Mouse (Mus musculus) ES-E14 (cell line): ENCODE data around the gene Lyrm1.

ENCODE experiments used
- CHD2 ChIP-seq: IDR thresholded peaks from 2 replicates; pipeline ENCODE4 v1.6.1; 2014; ENCODE audit warnings: mild to moderate bottlenecking, low read depth, low read length, inconsistent platforms
- HCFC1 ChIP-seq: IDR thresholded peaks from 2 replicates; pipeline ENCODE4 v1.6.1; 2012; ENCODE audit warnings: low read length, inconsistent platforms, borderline replicate concordance; ENCODE audit not compliant: insufficient read depth
- MAFK ChIP-seq: IDR thresholded peaks from 2 replicates; pipeline ENCODE4 v1.6.1; 2014; ENCODE audit warnings: mild to moderate bottlenecking, low read depth, low read length, inconsistent platforms; ENCODE audit not compliant: insufficient read depth
- ZC3H11A ChIP-seq: IDR thresholded peaks from 2 replicates; pipeline ENCODE4 v1.6.1; 2012; ENCODE audit warnings: low read depth, mild to moderate bottlenecking, inconsistent platforms, low read length, borderline replicate concordance
- ZNF384 ChIP-seq: IDR thresholded peaks from 2 replicates; pipeline ENCODE4 v1.6.1; 2012; ENCODE audit warnings: low read depth, low read length, inconsistent platforms

GRCm38 (mm10) chr7:119872204-119872603, 23.5 kb upstream of the Lyrm1 start:
- TF ChIP-seq HCFC1 (no peak), CHD2 (no peak), ZC3H11A (no peak), ZNF384 (no peak), MAFK (no peak)
